Comparison of ENCODE assay signal across 32 mouse cellular contexts in the genomic region with DNA sequence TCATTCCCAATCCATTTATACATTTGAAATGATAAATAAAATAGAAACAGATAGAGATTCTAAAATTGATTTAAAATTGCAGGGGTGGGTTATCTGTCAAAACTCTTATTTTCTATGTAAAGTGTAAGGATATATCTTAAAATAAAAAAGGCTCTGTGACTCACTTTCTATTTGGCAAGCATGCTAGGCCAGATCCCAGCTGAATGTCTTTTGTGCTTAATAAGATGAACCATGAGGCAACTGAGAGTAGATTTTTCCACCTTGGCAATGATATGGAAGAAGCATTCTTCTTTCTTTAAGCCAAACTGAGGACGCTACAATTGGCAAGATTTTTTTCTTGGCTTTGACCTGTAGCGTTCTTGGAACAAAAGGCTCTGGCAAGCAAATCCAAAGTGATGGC.
DNase-seq lines count a peak whose midpoint lies in the region; ATAC-seq lines count a peak whose summit lies in the region.
"Had no signal": no experiment of that assay in that cellular context is flagged by ENCODE, and none has a peak within 500 bp of the region (broad histone marks: within the 10 kb centered on the region; RNA-seq: fewer than 3 reads in every experiment).

No protein-coding gene starts in this region.

- no peak for ATAC-seq in forebrain, embryonic 14.5 days
- ATAC-seq in forebrain, embryonic 13.5 days, result no peak
- ATAC-seq: hindbrain, postnatal 0 days; intestine, embryonic 15.5 days; lung, postnatal 0 days; midbrain, embryonic 13.5 days had no signal

- H3K9me3 ChIP-seq in forebrain, embryonic 14.5 days (replicated peaks; ENCODE audit: control insufficient read depth, low read length), result no peaks in the 10 kb centered on the region
- no peaks in the 10 kb centered on the region for H3K9me3 ChIP-seq in forebrain, embryonic 13.5 days (replicated peaks)
- H3K9me3 ChIP-seq: heart, embryonic 10.5 days; heart, embryonic 15.5 days; hindbrain, embryonic 12.5 days; intestine, embryonic 15.5 days; limb, embryonic 10.5 days; limb, embryonic 15.5 days; liver, embryonic 13.5 days; midbrain, embryonic 13.5 days; neural tube, embryonic 12.5 days had no signal

- intact Hi-C loops in left cerebral cortex, postnatal 10 days (cut with DNase I), result no loop called here

- no peak overlapping the region for H3K9ac ChIP-seq in forebrain, embryonic 14.5 days (ENCODE audit: low read length)
- no peak overlapping the region for H3K9ac ChIP-seq in forebrain, embryonic 13.5 days
- H3K9ac ChIP-seq: heart, embryonic 15.5 days; hindbrain, embryonic 12.5 days; intestine, embryonic 15.5 days; limb, embryonic 15.5 days; liver, embryonic 13.5 days; midbrain, embryonic 13.5 days; neural tube, embryonic 12.5 days had no signal

- WGBS in forebrain, embryonic 14.5 days, result 63% methylated on average over 2 of the region's 2 CpGs
- WGBS in forebrain, embryonic 13.5 days, result 68% methylated on average over 2 of the region's 2 CpGs

- DNase-seq in forebrain, embryonic 14.5 days (ENCODE audit: low spot score), result peak; percentile 13
- DNase-seq in left cerebral cortex, adult 9 months (ENCODE audit: low spot score in 2 of 2), result peak; percentile 15 to 34
- DNase-seq in left cerebral cortex, postnatal 10 days (ENCODE audit: extremely low spot score in 1 of 2, low spot score in 2 of 2), result no peak
- peak; percentile 74 for DNase-seq in brain, adult 2 months (ENCODE audit: low read depth, low spot score)
- peak; percentile 76 for DNase-seq in telencephalon, adult 2 months (ENCODE audit: low read depth, low spot score)
- DNase-seq in neural tube, embryonic 10.5 days (ENCODE audit: extremely low spot score, low spot score), result no peak
- DNase-seq: adrenal gland, postnatal 14 days; cerebellum, adult 2 months; cerebellum, postnatal 25 days; gastrocnemius, postnatal 25 days; heart, adult 11 months; kidney, adult 2 months; kidney, postnatal 36 days; liver, embryonic 13.5 days; lung, adult 18-20 months; spleen, adult 18-20 months; thymus, adult 18-20 months; thymus, postnatal 25 days had no signal

- H3K4me1 ChIP-seq in forebrain, embryonic 14.5 days (ENCODE audit: control insufficient read depth, insufficient read depth, low read length), result no peaks in the 10 kb centered on the region
- no peaks in the 10 kb centered on the region for H3K4me1 ChIP-seq in forebrain, embryonic 13.5 days
- H3K4me1 ChIP-seq: heart, embryonic 10.5 days; heart, embryonic 15.5 days; hindbrain, embryonic 12.5 days; intestine, embryonic 15.5 days; limb, embryonic 10.5 days; limb, embryonic 15.5 days; liver, embryonic 13.5 days; midbrain, embryonic 13.5 days; neural tube, embryonic 12.5 days had no signal

- no peak overlapping the region for H3K4me2 ChIP-seq in forebrain, embryonic 14.5 days (ENCODE audit: low read length)
- no peak overlapping the region for H3K4me2 ChIP-seq in forebrain, embryonic 13.5 days
- H3K4me2 ChIP-seq: heart, embryonic 15.5 days; hindbrain, embryonic 12.5 days; intestine, embryonic 15.5 days; limb, embryonic 15.5 days; liver, embryonic 13.5 days; midbrain, embryonic 13.5 days; neural tube, embryonic 12.5 days had no signal

- H3K27me3 ChIP-seq in forebrain, embryonic 14.5 days (replicated peaks; ENCODE audit: control insufficient read depth, insufficient read depth, low read length), result no peaks in the 10 kb centered on the region
- no peaks in the 10 kb centered on the region for H3K27me3 ChIP-seq in forebrain, embryonic 13.5 days
- H3K27me3 ChIP-seq: heart, embryonic 15.5 days; hindbrain, embryonic 12.5 days; intestine, embryonic 15.5 days; limb, embryonic 15.5 days; liver, embryonic 13.5 days; midbrain, embryonic 13.5 days; neural tube, embryonic 12.5 days had no signal

- no peak overlapping the region for H3K4me3 ChIP-seq in forebrain, embryonic 14.5 days (ENCODE audit: low read depth, low read length)
- no peak overlapping the region for H3K4me3 ChIP-seq in forebrain, embryonic 13.5 days
- H3K4me3 ChIP-seq: heart, embryonic 10.5 days; heart, embryonic 15.5 days; hindbrain, embryonic 12.5 days; intestine, embryonic 15.5 days; layer of hippocampus, adult 2 months; limb, embryonic 10.5 days; limb, embryonic 15.5 days; liver, embryonic 13.5 days; midbrain, embryonic 13.5 days; neural tube, embryonic 12.5 days had no signal

- H3K36me3 ChIP-seq in forebrain, embryonic 14.5 days (ENCODE audit: control insufficient read depth, insufficient read depth, low read length), result no peaks in the 10 kb centered on the region
- H3K36me3 ChIP-seq in forebrain, embryonic 13.5 days (ENCODE audit: poor library complexity, severe bottlenecking), result no peaks in the 10 kb centered on the region
- H3K36me3 ChIP-seq: G1E; heart, embryonic 10.5 days; heart, embryonic 15.5 days; hindbrain, embryonic 12.5 days; intestine, embryonic 15.5 days; limb, embryonic 10.5 days; limb, embryonic 15.5 days; liver, embryonic 13.5 days; midbrain, embryonic 13.5 days; neural tube, embryonic 12.5 days had no signal

- H3K27ac ChIP-seq in forebrain, embryonic 14.5 days (ENCODE audit: low read depth, low read length), result no peak overlapping the region
- no peak overlapping the region for H3K27ac ChIP-seq in forebrain, embryonic 13.5 days
- H3K27ac ChIP-seq: heart, embryonic 10.5 days; heart, embryonic 15.5 days; hindbrain, embryonic 12.5 days; hindbrain, postnatal 0 days; intestine, embryonic 15.5 days; layer of hippocampus, adult 2 months; limb, embryonic 10.5 days; limb, embryonic 15.5 days; liver, embryonic 13.5 days; macrophage; midbrain, embryonic 13.5 days; neural tube, embryonic 12.5 days had no signal

Comparison
In these comparisons a context has a peak if more than half of its experiments do, and no peak if none do; other contexts are left out.
1. DNase-seq: peak in forebrain, embryonic 14.5 days (single experiment), left cerebral cortex, adult 9 months (2 of 2), brain, adult 2 months (single experiment) and telencephalon, adult 2 months (single experiment); none in left cerebral cortex, postnatal 10 days (0 of 2) and neural tube, embryonic 10.5 days (single experiment).